Mouse (Mus musculus) midbrain, embryonic 14.5 days (tissue): ENCODE data around the gene Fzr1. TPM values are rescaled to one million over a fixed set of nuclear protein-coding genes. Genes with fewer than 3 reads are reported as not detected.

ENCODE experiments used
- ATAC-seq: fragments of 200-750 bp; cut with Nextera tagmentation; 2 replicates; pipeline ENCODE4 v1.8.0; 2017; ENCODE audit warnings: moderate number of reproducible peaks, moderate library complexity; ENCODE audit not compliant: low FRiP score, low TSS enrichment
- DNase-seq: peaks from one replicate; pipeline ENCODE4 v3.0.0-alpha.2; 2015
- H3K27ac ChIP-seq: fragments of 300-500 bp; sonication (generic); replicated peaks from 2 replicates; pipeline ENCODE4 v1.5.1; 2014; ENCODE audit warnings: mild to moderate bottlenecking, low read depth, low read length, moderate library complexity
- H3K27me3 ChIP-seq: fragments of 300-500 bp; sonication (generic); 2 replicates; pipeline ENCODE4 v1.6.1; 2014; ENCODE audit warnings: low read length, control low read depth, mixed read lengths; ENCODE audit not compliant: control insufficient read depth, insufficient read depth
- H3K36me3 ChIP-seq: fragments of 300-500 bp; sonication (generic); 2 replicates; pipeline ENCODE4 v1.6.1; 2014; ENCODE audit warnings: low read length, control low read depth; ENCODE audit not compliant: control insufficient read depth, insufficient read depth
- H3K4me1 ChIP-seq: fragments of 300-500 bp; sonication (generic); 2 replicates; pipeline ENCODE4 v1.6.1; 2014; ENCODE audit warnings: mild to moderate bottlenecking, antibody characterized with exemption, low read length, control low read depth; ENCODE audit not compliant: control insufficient read depth, insufficient read depth
- H3K4me2 ChIP-seq: fragments of 300-500 bp; sonication (generic); 2 replicates; pipeline ENCODE4 v1.6.1; 2014; ENCODE audit warnings: mild to moderate bottlenecking, low read length, moderate library complexity
- H3K4me3 ChIP-seq: fragments of 300-500 bp; sonication (generic); replicated peaks from 2 replicates; pipeline ENCODE4 v1.5.1; 2014; ENCODE audit warnings: low read depth, low read length
- H3K9ac ChIP-seq: fragments of 300-500 bp; sonication (generic); replicated peaks from 2 replicates; pipeline ENCODE4 v1.6.1; 2014; ENCODE audit warnings: mild to moderate bottlenecking, low read length, moderate library complexity
- H3K9me3 ChIP-seq: fragments of 300-500 bp; sonication (generic); 2 replicates; pipeline ENCODE4 v1.6.1; 2016; ENCODE audit warnings: low read length, control low read depth, mixed read lengths; ENCODE audit not compliant: control insufficient read depth
- WGBS: fragments of 180-500 bp; shearing (Covaris S2); extraction: QIAGEN DNeasy Blood & Tissue Kit; methylation state at CpG from one replicate; pipeline ENCODE4 v1.1.7; 2014; 5-methylcytosine and 5-hydroxymethylcytosine counted together
- polyA plus RNA-seq: library from polyadenylated mRNA; unstranded; fragments of >200 nt; fragmentation: Nextera tagmentation; extraction: Ambion mirVana; gene quantifications from 2 replicates; pipeline ENCODE4 v1.2.1, GENCODE M21; 2014

The Fzr1 gene
- polyA plus RNA-seq, 1 experiment from 2014 or later, result 122 TPM

DNA sequence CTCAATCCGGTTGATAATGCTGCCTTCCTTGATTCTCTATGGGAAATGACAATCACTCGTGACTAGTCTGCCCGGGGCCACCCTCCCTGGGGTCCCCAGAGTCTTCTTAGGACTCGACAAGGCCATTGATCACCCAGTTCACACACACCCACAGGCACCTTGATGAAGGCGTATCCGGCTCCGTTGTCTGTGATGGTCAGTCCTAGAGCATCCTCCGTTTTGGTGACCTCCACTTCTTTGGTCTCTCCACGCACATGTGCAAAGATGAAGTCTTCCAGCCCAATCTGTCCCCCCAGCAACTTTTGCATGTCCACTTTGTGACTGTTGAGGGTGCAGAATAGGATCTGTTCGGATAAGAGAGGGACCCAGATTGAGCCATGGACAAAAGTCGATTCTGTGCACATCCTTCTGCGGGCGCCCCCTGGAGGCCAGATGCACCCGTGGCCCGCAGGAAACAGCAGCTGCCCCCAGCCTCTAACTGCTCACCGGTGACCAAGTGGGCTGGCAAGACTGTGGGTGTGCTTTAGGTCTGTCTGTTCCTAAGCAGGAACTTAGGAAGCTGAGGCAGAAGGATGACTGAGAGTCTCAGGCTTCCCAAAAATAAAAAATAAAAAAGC, 36.9 kb downstream of the Fzr1 start:
- H3K4me1 ChIP-seq, result 0 out of 2 replicates have a peak, but pooled peaks cover 3% of the 10 kb centered on the region
- no peak overlapping the region for H3K4me2 ChIP-seq
- H3K27ac ChIP-seq, result no peak overlapping the region
- H3K9ac ChIP-seq, result no peak overlapping the region
- WGBS, result 37% methylated on average over 16 of the region's 16 CpGs
- DNase-seq, result peak; percentile 78
- H3K36me3 ChIP-seq, result no peaks in the 10 kb centered on the region
- peaks cover 46% of the 10 kb centered on the region for H3K27me3 ChIP-seq
- H3K9me3 ChIP-seq, result no peaks in the 10 kb centered on the region
- ATAC-seq, result no peak
- no peak overlapping the region for H3K4me3 ChIP-seq

DNA sequence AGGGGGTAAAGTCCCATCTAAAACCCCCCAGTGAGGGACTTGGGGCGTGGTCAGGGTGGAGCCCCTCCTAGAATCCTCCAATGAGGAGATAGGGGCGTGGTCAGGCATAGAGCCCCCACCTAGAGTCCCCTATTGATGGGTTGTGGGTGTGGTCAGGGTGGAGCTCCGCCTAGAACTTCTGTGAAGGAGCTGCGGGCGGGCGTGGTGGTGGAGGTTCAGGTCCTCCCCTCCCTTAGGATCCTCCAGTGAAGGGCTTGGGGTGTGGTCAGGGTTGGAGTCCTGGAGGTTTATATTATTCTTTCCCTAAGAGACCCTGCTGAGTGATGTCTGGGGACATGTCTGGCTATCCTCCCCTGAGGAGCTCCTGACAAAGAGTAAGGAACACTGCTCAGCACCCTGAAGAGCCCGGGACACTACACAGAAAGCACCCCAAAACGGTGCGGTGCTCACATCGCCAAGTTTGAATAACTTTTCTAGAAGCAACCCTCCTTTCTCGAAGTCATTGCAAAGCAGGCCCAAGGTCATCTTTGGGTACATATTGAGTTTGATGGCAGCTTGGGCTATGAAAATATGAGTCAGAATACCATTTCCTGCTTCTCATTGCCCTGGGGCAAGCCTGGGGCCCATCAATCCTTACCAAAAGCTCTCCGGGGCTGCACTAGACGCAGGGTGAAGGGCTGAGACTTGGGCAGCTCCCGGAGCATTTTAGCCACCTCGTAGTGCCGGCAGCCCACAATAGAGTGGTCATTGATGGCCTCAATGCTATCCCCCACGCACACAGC, 37.6 kb downstream of the Fzr1 start:
- no peak overlapping the region for H3K4me3 ChIP-seq
- WGBS, result 39% methylated on average over 17 of the region's 17 CpGs
- peaks cover 43% of the 10 kb centered on the region for H3K27me3 ChIP-seq
- H3K4me1 ChIP-seq, result 0 out of 2 replicates have a peak, but pooled peaks cover 3% of the 10 kb centered on the region
- ATAC-seq (no peak), DNase-seq (no peak)
- H3K36me3 ChIP-seq, result no peaks in the 10 kb centered on the region
- no peak overlapping the region for H3K9ac ChIP-seq
- H3K4me2 ChIP-seq, result no peak overlapping the region
- H3K27ac ChIP-seq, result no peak overlapping the region
- H3K9me3 ChIP-seq, result no peaks in the 10 kb centered on the region

DNA sequence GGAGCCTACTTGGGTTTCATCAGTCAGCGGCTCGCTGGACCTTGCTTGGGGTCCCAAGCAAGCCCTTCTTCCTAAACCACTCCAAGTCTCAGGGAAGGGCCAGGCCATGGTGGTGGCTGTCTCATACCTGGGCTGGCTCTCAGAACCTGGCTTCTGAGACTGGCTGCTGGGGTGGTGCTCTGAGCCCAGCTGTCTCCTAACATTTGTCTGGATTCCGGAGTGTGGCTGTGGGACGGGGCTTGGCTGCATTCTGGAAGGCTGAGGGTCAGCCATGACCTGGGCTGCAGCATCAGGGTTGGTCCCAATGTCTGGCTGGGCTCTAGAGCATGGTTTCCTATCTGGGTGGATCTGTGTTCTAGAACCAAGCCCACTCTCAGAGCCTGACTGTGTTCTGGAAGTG, 41.8 kb downstream of the Fzr1 start:
- peaks cover 15% of the 10 kb centered on the region; the same call in 1 of the 2 replicates for H3K27me3 ChIP-seq
- WGBS, result 95% methylated on average over 4 of the region's 4 CpGs
- no peak for ATAC-seq

DNA sequence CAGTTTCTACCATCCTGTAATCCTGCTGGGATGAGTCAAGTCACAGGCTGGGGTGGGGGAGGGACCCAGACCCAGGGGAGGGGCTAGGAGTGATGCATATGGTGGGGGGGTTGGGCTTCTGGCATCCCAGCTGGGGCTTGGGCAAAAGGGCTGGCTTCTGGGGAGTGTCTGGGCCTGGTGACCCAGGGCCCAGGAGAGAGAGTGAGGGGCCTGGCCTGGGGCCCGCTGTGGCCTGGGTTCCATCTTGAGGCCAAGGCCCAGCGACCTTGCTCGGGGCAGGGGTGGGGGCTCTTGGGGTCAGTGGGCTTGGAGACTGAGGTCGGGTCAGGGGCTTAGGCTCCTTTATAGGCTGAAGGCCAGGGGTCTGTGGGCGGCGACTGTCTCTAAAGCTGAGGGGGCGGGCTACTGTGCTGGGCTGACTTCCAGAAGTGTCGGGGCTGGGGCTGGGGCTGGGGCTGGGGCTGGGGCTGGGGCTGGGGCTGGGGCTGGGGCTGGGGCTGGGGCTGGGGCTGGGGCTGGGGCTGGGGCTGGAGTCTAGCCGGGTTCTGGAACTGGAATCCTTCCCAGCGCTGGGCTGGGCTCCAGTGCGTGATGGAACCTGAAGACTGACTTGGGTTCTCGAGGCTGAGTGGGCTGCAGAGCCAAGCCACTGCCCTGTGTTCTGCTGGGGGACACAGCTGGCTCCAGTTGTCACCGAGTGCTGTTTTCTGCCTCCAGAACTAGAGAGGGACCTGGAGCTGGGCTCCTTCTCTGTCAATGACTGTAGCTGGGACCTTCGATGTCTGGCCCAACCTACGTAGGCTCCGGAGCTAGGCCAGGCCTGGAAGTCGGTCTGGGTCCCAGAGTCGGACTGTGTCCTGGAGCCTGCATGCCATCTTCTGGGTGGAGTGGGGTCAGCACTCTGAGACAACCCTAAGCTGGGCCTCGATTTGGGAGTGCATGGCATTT, 42.6 kb downstream of the Fzr1 start:
- no peaks in the 10 kb centered on the region for H3K4me1 ChIP-seq
- no peaks in the 10 kb centered on the region for H3K36me3 ChIP-seq
- ATAC-seq, result no peak
- WGBS, result 34% methylated on average over 19 of the region's 19 CpGs
- no peak overlapping the region for H3K4me2 ChIP-seq
- peaks cover 13% of the 10 kb centered on the region; the same call in 1 of the 2 replicates for H3K27me3 ChIP-seq
- no peaks in the 10 kb centered on the region for H3K9me3 ChIP-seq
- H3K27ac ChIP-seq, result no peak overlapping the region
- no peak overlapping the region for H3K9ac ChIP-seq
- no peak for DNase-seq
- no peak overlapping the region for H3K4me3 ChIP-seq

More for the DNA sequence above, 41.8 kb downstream of the Fzr1 start:
- no peak overlapping the region for H3K9ac ChIP-seq
- no peaks in the 10 kb centered on the region for H3K36me3 ChIP-seq
- no peak overlapping the region for H3K4me2 ChIP-seq
- no peak overlapping the region for H3K27ac ChIP-seq
- no peak overlapping the region for H3K4me3 ChIP-seq
- H3K4me1 ChIP-seq, result no peaks in the 10 kb centered on the region
- no peak for DNase-seq
- H3K9me3 ChIP-seq, result no peaks in the 10 kb centered on the region

DNA sequence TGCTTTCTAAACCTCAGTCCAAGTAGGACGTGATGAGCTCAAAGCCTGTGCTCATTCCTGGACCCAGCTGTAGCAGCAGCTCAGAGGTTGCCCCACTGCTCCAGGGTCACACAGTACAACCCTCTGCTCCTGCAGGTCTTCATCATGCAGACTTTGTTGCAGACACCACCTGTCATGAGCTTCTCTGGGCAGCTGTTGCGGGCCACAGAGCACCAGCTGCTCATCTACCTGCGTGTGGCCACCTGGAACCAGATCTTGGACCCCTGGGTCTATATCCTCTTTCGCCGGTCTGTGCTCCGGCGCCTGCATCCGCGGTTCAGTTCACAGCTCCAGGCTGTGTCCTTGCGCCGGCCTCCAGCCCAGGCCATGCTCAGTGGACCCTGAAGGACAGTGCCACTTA, 44.0 kb downstream of the Fzr1 start:
- WGBS, result 54% methylated on average over 11 of the region's 11 CpGs
- no peak overlapping the region for H3K9ac ChIP-seq

DNA sequence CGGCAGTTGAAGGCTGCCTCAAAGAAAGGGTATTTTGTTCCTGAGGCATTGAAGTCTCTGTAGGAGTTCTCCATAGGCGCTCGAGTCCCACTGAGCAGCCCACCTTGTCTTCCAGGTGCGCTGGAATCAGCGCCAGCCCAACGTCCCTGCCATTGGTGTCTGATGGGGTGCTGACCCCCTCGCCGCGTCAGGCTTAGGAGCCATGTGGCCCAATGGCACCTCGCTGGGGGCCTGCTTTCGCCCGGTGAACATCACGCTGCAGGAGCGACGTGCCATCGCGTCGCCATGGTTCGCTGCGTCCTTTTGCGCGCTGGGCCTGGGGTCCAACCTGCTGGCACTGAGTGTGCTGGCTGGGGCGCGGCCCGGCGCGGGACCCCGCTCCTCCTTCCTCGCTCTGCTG, 46.0 kb downstream of the Fzr1 start:
- Histone ChIP-seq H3K9me3 (no peaks in the 10 kb centered on the region), H3K9ac (no peak overlapping the region), H3K36me3 (peaks cover 8% of the 10 kb centered on the region; the same call in 1 of the 2 replicates), H3K27ac (no peak overlapping the region), H3K27me3 (peaks cover 13% of the 10 kb centered on the region; the same call in 1 of the 2 replicates), H3K4me2 (no peak overlapping the region), H3K4me1 (no peaks in the 10 kb centered on the region), H3K4me3 (no peak overlapping the region)
- no peak for ATAC-seq
- DNase-seq, result no peak
- WGBS, result 12% methylated on average over 29 of the region's 29 CpGs

More for the DNA sequence above, 44.0 kb downstream of the Fzr1 start:
- Histone ChIP-seq H3K4me1 (no peaks in the 10 kb centered on the region), H3K27me3 (peaks cover 13% of the 10 kb centered on the region; the same call in 1 of the 2 replicates), H3K4me3 (no peak overlapping the region), H3K4me2 (no peak overlapping the region), H3K36me3 (no peaks in the 10 kb centered on the region), H3K9me3 (no peaks in the 10 kb centered on the region), H3K27ac (no peak overlapping the region)
- ATAC-seq (no peak), DNase-seq (no peak)

DNA sequence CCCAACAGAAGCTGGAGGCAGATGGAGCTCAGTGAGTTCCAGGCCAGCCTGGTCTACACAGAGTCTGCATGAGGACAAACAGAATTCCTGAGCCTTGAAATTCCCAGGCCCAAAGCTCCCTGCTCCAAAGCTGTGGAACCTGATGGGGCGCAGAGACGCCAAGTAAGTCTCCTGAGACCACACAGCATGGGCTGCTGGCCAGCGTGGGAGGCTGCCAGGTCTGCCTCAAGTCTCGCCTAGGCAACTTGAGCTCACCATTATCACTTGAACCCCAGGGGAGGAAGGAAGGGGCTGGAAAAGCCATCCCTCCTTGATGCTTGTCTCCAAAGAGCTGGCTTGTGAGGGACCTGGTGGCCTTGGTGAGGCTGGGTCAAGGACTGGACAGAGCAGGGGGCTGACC, 48.3 kb downstream of the Fzr1 start:
- H3K36me3 ChIP-seq, result peaks cover 31% of the 10 kb centered on the region
- H3K4me3 ChIP-seq, result no peak overlapping the region
- H3K4me2 ChIP-seq, result no peak overlapping the region
- peaks cover 13% of the 10 kb centered on the region; the same call in 1 of the 2 replicates for H3K27me3 ChIP-seq
- H3K9me3 ChIP-seq, result no peaks in the 10 kb centered on the region
- DNase-seq (no peak), ATAC-seq (no peak)
- no peaks in the 10 kb centered on the region for H3K4me1 ChIP-seq
- 64% methylated on average over 4 of the region's 4 CpGs for WGBS
- no peak overlapping the region for H3K9ac ChIP-seq
- no peak overlapping the region for H3K27ac ChIP-seq

DNA sequence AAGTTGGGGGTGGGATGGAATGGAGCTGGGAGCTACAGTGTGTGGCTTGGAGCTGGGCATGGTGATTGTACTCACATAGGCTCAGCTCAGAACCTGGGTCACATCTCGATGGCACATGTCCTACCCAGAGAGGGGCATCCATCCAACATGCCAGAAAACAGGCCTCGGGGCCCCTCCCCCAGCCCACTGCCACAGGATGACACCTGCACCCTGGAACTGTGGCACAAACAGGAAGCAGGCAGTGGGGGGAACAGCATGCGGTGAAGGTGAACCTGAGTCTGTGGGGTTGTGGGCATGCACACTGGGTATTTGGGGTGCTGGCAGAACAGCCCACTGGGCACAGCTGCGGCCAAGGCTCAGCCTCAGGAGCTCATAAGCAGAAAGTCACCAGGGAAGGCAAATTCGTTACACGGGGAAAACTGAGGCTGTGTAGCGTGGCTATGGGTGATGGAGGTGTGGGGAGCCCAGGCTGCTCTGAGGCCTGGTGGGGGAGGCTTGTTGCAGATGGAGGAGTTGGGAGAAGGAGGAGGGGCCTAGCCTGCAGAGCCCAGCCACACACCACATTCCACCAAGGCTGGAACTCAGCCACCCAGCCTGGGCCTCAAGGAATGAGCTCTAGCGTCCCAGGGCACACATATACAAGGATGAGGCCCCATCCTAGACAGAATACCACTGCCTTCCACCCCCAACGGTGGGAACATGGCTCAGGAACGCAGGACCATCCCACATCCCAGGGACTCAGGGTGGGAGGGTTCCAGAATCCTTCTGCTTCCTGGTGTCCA, 48.9 kb downstream of the Fzr1 start:
- Histone ChIP-seq H3K9ac (no peak overlapping the region; the same call in 1 of the 2 replicates), H3K4me3 (no peak overlapping the region), H3K36me3 (peaks cover 37% of the 10 kb centered on the region), H3K27me3 (peaks cover 10% of the 10 kb centered on the region; the same call in 1 of the 2 replicates), H3K27ac (no peak overlapping the region), H3K4me1 (no peaks in the 10 kb centered on the region), H3K4me2 (no peak overlapping the region), H3K9me3 (no peaks in the 10 kb centered on the region)
- WGBS, result 77% methylated on average over 10 of the region's 10 CpGs
- no peak for DNase-seq
- no peak for ATAC-seq
